Mouse (Mus musculus): ENCODE measurements around the gene Mdc1.

GRCm38 (mm10) chr17:35838122-35838544, 3.2 kb upstream of the Mdc1 start, which contains the start of gene Tubb5:
- TF ChIP-seq CTCF (IDR thresholded peaks at IDR 0.05) (no peak), EP300 (IDR thresholded peaks at IDR 0.05) (no peak)

Data from lung, postnatal 0 days (tissue).